11 mouse cellular contexts compared by ENCODE assay signal in genomic region chr9:46016417-46016816, GRCm38 (mm10). TPM values are rescaled to one million over a fixed set of nuclear protein-coding genes. Genes with fewer than 3 reads are reported as not detected.
DNase-seq lines count a peak whose midpoint lies in the region; ATAC-seq and TF ChIP-seq lines count a peak whose summit lies in the region.
"Had no signal": no experiment of that assay in that cellular context is flagged by ENCODE, and none has a peak within 500 bp of the region (broad histone marks: within the 10 kb centered on the region; RNA-seq: fewer than 3 reads in every experiment).

No protein-coding gene starts in this region.

- H3K4me1 ChIP-seq in forebrain, embryonic 14.5 days (ENCODE audit: control insufficient read depth, insufficient read depth, low read length): peaks cover 33% of the 10 kb centered on the region
- peaks cover 39% of the 10 kb centered on the region for H3K4me1 ChIP-seq in forebrain, embryonic 16.5 days (replicated peaks; ENCODE audit: control insufficient read depth, insufficient read depth, low read length)
- H3K4me1 ChIP-seq in heart, postnatal 0 days (ENCODE audit: control insufficient read depth, insufficient read depth): peaks cover 39% of the 10 kb centered on the region
- H3K4me1 ChIP-seq in lung, embryonic 14.5 days (ENCODE audit: insufficient read depth): peaks cover 25% of the 10 kb centered on the region
- H3K4me1 ChIP-seq in lung, adult 2 months (ENCODE audit: control insufficient read depth, insufficient read depth, low read length): peaks cover 19% of the 10 kb centered on the region

- TF ChIP-seq CTCF in heart, postnatal 0 days (IDR thresholded peaks at IDR 0.05; ENCODE audit: low read depth): no peak
- TF ChIP-seq CTCF in lung, embryonic 14.5 days (IDR thresholded peaks at IDR 0.05; ENCODE audit: low read depth): no peak
- TF ChIP-seq CTCF in lung, adult 2 months (IDR thresholded peaks at IDR 0.05; ENCODE audit: insufficient read depth, low read length): no peak

- H3K27me3 ChIP-seq in forebrain, embryonic 14.5 days (replicated peaks; ENCODE audit: control insufficient read depth, insufficient read depth, low read length): no peaks in the 10 kb centered on the region
- no peaks in the 10 kb centered on the region for H3K27me3 ChIP-seq in forebrain, embryonic 16.5 days (replicated peaks; ENCODE audit: control insufficient read depth, insufficient read depth, low read length)
- no peaks in the 10 kb centered on the region for H3K27me3 ChIP-seq in heart, postnatal 0 days (ENCODE audit: control insufficient read depth, insufficient read depth, low read length)
- no peaks in the 10 kb centered on the region for H3K27me3 ChIP-seq in lung, embryonic 14.5 days (ENCODE audit: insufficient read depth, low read length)
- H3K27me3 ChIP-seq: liver, embryonic 13.5 days; megakaryocyte, embryonic 14.5 days had no signal

- H3K4me2 ChIP-seq in forebrain, embryonic 14.5 days (ENCODE audit: low read length): peak overlapping the region; percentile 80; the same call in 1 of the 2 replicates
- H3K4me2 ChIP-seq in forebrain, embryonic 16.5 days (ENCODE audit: low read length): no peak overlapping the region
- peak overlapping the region; percentile 72; the same call in 1 of the 2 replicates for H3K4me2 ChIP-seq in heart, postnatal 0 days (ENCODE audit: low read depth, low read length)
- H3K4me2 ChIP-seq in lung, embryonic 14.5 days: peak overlapping the region; percentile 80

- no peak for ATAC-seq in forebrain, embryonic 14.5 days
- no peak for ATAC-seq in forebrain, embryonic 16.5 days
- no peak for ATAC-seq in heart, postnatal 0 days (ENCODE audit: insufficient read depth, low read depth)
- peak; percentile 11; the same call in 1 of the 2 replicates for ATAC-seq in lung, embryonic 14.5 days (ENCODE audit: insufficient read depth)

- TF ChIP-seq EP300 in heart, postnatal 0 days (IDR thresholded peaks at IDR 0.05; ENCODE audit: low read depth): no peak

- no peak overlapping the region for H3K9ac ChIP-seq in forebrain, embryonic 14.5 days (ENCODE audit: low read length)
- H3K9ac ChIP-seq in forebrain, embryonic 16.5 days (replicated peaks; ENCODE audit: low read depth, low read length): no peak overlapping the region
- H3K9ac ChIP-seq in heart, postnatal 0 days (replicated peaks; ENCODE audit: low read depth, low read length): no peak overlapping the region
- no peak overlapping the region for H3K9ac ChIP-seq in lung, embryonic 14.5 days
- H3K9ac ChIP-seq: liver, embryonic 13.5 days had no signal

- TF ChIP-seq POLR2A in lung, adult 2 months (IDR thresholded peaks at IDR 0.05; ENCODE audit: borderline replicate concordance, extremely low read depth, low read depth, low read length): no peak

- no peak overlapping the region for H3K27ac ChIP-seq in forebrain, embryonic 14.5 days (ENCODE audit: low read depth, low read length)
- H3K27ac ChIP-seq in forebrain, embryonic 16.5 days (ENCODE audit: low read length): no peak overlapping the region
- H3K27ac ChIP-seq in heart, postnatal 0 days (ENCODE audit: low read depth): peak overlapping the region; percentile 99
- peak overlapping the region; percentile 71 for H3K27ac ChIP-seq in lung, embryonic 14.5 days (ENCODE audit: low read depth)
- H3K27ac ChIP-seq: liver, embryonic 13.5 days had no signal

- WGBS in forebrain, embryonic 14.5 days: 50% methylated on average over 4 of the region's 4 CpGs
- 47% methylated on average over 4 of the region's 4 CpGs for WGBS in forebrain, embryonic 16.5 days
- WGBS in heart, postnatal 0 days: 71% methylated on average over 4 of the region's 4 CpGs
- WGBS in lung, embryonic 14.5 days: 54% methylated on average over 4 of the region's 4 CpGs
- whole genome bisulfite sequencing in lung, adult 2 months: 66% methylated on average over 4 of the region's 4 CpGs

- no peaks in the 10 kb centered on the region; the same call in 1 of the 2 replicates for H3K36me3 ChIP-seq in forebrain, embryonic 14.5 days (ENCODE audit: control insufficient read depth, insufficient read depth, low read length)
- H3K36me3 ChIP-seq in forebrain, embryonic 16.5 days (ENCODE audit: control insufficient read depth, insufficient read depth): no peaks in the 10 kb centered on the region
- peaks cover 10% of the 10 kb centered on the region for H3K36me3 ChIP-seq in heart, postnatal 0 days (replicated peaks; ENCODE audit: control insufficient read depth, insufficient read depth, low read length)
- peaks cover 7% of the 10 kb centered on the region; the same call in 1 of the 2 replicates for H3K36me3 ChIP-seq in lung, embryonic 14.5 days (ENCODE audit: insufficient read depth)

- H3K9me3 ChIP-seq in forebrain, embryonic 14.5 days (replicated peaks; ENCODE audit: control insufficient read depth, low read length): no peaks in the 10 kb centered on the region
- H3K9me3 ChIP-seq in forebrain, embryonic 16.5 days (ENCODE audit: control insufficient read depth, low read length): no peaks in the 10 kb centered on the region
- H3K9me3 ChIP-seq in heart, postnatal 0 days (replicated peaks; ENCODE audit: control insufficient read depth, low read length): no peaks in the 10 kb centered on the region
- H3K9me3 ChIP-seq in lung, embryonic 14.5 days (ENCODE audit: low read depth, low read length): no peaks in the 10 kb centered on the region
- H3K9me3 ChIP-seq: liver, embryonic 13.5 days; megakaryocyte, embryonic 14.5 days had no signal

- H3K4me3 ChIP-seq in forebrain, embryonic 14.5 days (ENCODE audit: low read depth, low read length): no peak overlapping the region
- no peak overlapping the region for H3K4me3 ChIP-seq in forebrain, embryonic 16.5 days (replicated peaks; ENCODE audit: low read length)
- no peak overlapping the region for H3K4me3 ChIP-seq in heart, postnatal 0 days (ENCODE audit: low read depth, low read length)
- H3K4me3 ChIP-seq in lung, embryonic 14.5 days (ENCODE audit: low read depth, low read length): no peak overlapping the region
- H3K4me3 ChIP-seq in lung, adult 2 months (replicated peaks; ENCODE audit: extremely low read depth, low read depth, low read length): no peak overlapping the region
- H3K4me3 ChIP-seq: liver, embryonic 13.5 days; megakaryocyte, embryonic 14.5 days had no signal

- DNase-seq in forebrain, embryonic 14.5 days (ENCODE audit: low spot score): no peak
- DNase-seq in heart, postnatal 0 days (ENCODE audit: low spot score): no peak
- DNase-seq in heart, adult 8-10 months (ENCODE audit: low spot score): no peak
- DNase-seq in lung, embryonic 14.5 days: peak; percentile 67
- no peak for DNase-seq in lung, adult 2 months
- peak; percentile 50 for DNase-seq in lung, postnatal 25 days (ENCODE audit: low spot score)
- DNase-seq in frontal cortex, adult 2 months (ENCODE audit: extremely low spot score in 1 of 2, low spot score in 1 of 2): no peak
- DNase-seq: B cell, adult 2 months; liver, embryonic 13.5 days had no signal

RNA-seq across cellular contexts. Expression of gene Sik3, which starts 3.8 kb away (rescaled TPM):
- 5.0 and 5.7 TPM in 2 replicates for polyA plus RNA-seq in forebrain, embryonic 14.5 days (2014; fragmentation: Nextera tagmentation; extraction: Ambion mirVana)
- 4.9 and 5.3 TPM in 2 replicates for polyA plus RNA-seq in forebrain, embryonic 16.5 days (2015; fragmentation: Nextera tagmentation; extraction: Ambion mirVana)
- total RNA-seq in heart, postnatal 0 days (2014; rRNA removed; ENCODE audit: low replicate concordance): 35.3 and 49.3 TPM in 2 replicates
- 12.2 and 13.1 TPM in 2 replicates for polyA plus RNA-seq in heart, postnatal 0 days (2015; fragmentation: Nextera tagmentation; extraction: Ambion mirVana)
- total RNA-seq in heart, adult 8-10 months (2022): 10 to 100 TPM; 62.0 to 81.1 (median 73.3) TPM
- polyA plus RNA-seq in lung, embryonic 14.5 days (2014; fragmentation: Nextera tagmentation; extraction: Ambion mirVana): 14.1 and 15.7 TPM in 2 replicates
- polyA plus RNA-seq in lung, adult 2 months (2012; rRNA removed): 16.7 and 22.2 TPM in 2 replicates
- 54.9 and 56.6 TPM in 2 replicates for polyA plus RNA-seq in frontal cortex, adult 2 months (2012; rRNA removed)

RNA-seq across cellular contexts. Expression of gene Pafah1b2, which starts 3.9 kb away (rescaled TPM):
- polyA plus RNA-seq in forebrain, embryonic 14.5 days (2014; fragmentation: Nextera tagmentation; extraction: Ambion mirVana): 314 and 359 TPM in 2 replicates
- polyA plus RNA-seq in forebrain, embryonic 16.5 days (2015; fragmentation: Nextera tagmentation; extraction: Ambion mirVana): 291 and 321 TPM in 2 replicates
- total RNA-seq in heart, postnatal 0 days (2014; rRNA removed; ENCODE audit: low replicate concordance): 41.0 and 50.3 TPM in 2 replicates
- 83.6 and 92.8 TPM in 2 replicates for polyA plus RNA-seq in heart, postnatal 0 days (2015; fragmentation: Nextera tagmentation; extraction: Ambion mirVana)
- total RNA-seq in heart, adult 8-10 months (2022): 10 to 100 TPM; 44.4 to 54.1 (median 49.2) TPM
- 179 and 184 TPM in 2 replicates for polyA plus RNA-seq in lung, embryonic 14.5 days (2014; fragmentation: Nextera tagmentation; extraction: Ambion mirVana)
- 22.0 and 24.9 TPM in 2 replicates for polyA plus RNA-seq in lung, adult 2 months (2012; rRNA removed)
- polyA plus RNA-seq in frontal cortex, adult 2 months (2012; rRNA removed): 99.0 and 106 TPM in 2 replicates

Comparison
In these comparisons a context has a peak if more than half of its experiments do, and no peak if none do; other contexts are left out.
1. DNase-seq: peak in lung, embryonic 14.5 days (single experiment) and lung, postnatal 25 days (single experiment); none in forebrain, embryonic 14.5 days (single experiment), heart, postnatal 0 days (single experiment), heart, adult 8-10 months (single experiment), lung, adult 2 months (single experiment) and frontal cortex, adult 2 months (0 of 2).
2. H3K27ac ChIP-seq: peak in heart, postnatal 0 days (single experiment) and lung, embryonic 14.5 days (single experiment); none in forebrain, embryonic 14.5 days (single experiment) and forebrain, embryonic 16.5 days (single experiment).